Mouse (Mus musculus) heart, postnatal 4 days (tissue): Measurements from ENCODE around the gene Hoxa13. TPM values are rescaled to one million over a fixed set of nuclear protein-coding genes. Genes with fewer than 3 reads are reported as not detected.

Experiments used
- DNase-seq: peaks from one replicate; pipeline ENCODE4 v3.0.0; 2021
- total RNA-seq, 2 experiments: library from RNA; stranded (reverse); gene quantifications; 2 replicates each; pipeline ENCODE4 v1.2.3; 2021

Hoxa13 gene
- total RNA-seq, 2 experiments from 2014 or later = not detected

- DNase-seq = no peak
These were observed 8.1 kb upstream of the Hoxa13 start for GRCm38 (mm10) chr6:52268756-52269155.

- no peak for DNase-seq
These were observed 7.7 kb upstream of the Hoxa13 start for GRCm38 (mm10) chr6:52268341-52268740.

- DNase-seq = no peak
These were observed 7.0 kb upstream of the Hoxa13 start for GRCm38 (mm10) chr6:52267691-52268090.

- no peak for DNase-seq
These were observed 6.5 kb upstream of the Hoxa13 start for GRCm38 (mm10) chr6:52267221-52267620.

- no peak for DNase-seq
These were observed 5.9 kb upstream of the Hoxa13 start for GRCm38 (mm10) chr6:52266666-52266985.

- DNase-seq = no peak
These were observed 5.4 kb upstream of the Hoxa13 start for GRCm38 (mm10) chr6:52265913-52266665.

- DNase-seq = no peak
These were observed 4.7 kb upstream of the Hoxa13 start for GRCm38 (mm10) chr6:52265306-52265912.

GRCm38 (mm10) chr6:52264106-52264790 lies 3.6 kb upstream of the Hoxa13 start:
- no peak for DNase-seq

GRCm38 (mm10) chr6:52263321-52263585 lies 2.6 kb upstream of the Hoxa13 start:
- DNase-seq = no peak

GRCm38 (mm10) chr6:52262463-52263320 lies 2.0 kb upstream of the Hoxa13 start:
- DNase-seq = peak; percentile 10

- DNase-seq = no peak
These were observed 1.2 kb upstream of the Hoxa13 start for GRCm38 (mm10) chr6:52261751-52262462.

- DNase-seq = no peak
These were observed 844 bp downstream of the Hoxa13 start for GRCm38 (mm10) chr6:52259811-52260261.

- DNase-seq = no peak
These were observed 1.4 kb downstream of the Hoxa13 start for GRCm38 (mm10) chr6:52259081-52259790.

- DNase-seq = peak; percentile 88
These were observed 3.7 kb downstream of the Hoxa13 start for GRCm38 (mm10) chr6:52256956-52257355.

- DNase-seq = no peak
These were observed 6.9 kb downstream of the Hoxa13 start for GRCm38 (mm10) chr6:52253511-52254500.

GRCm38 (mm10) chr6:52252775-52253376 lies 7.8 kb downstream of the Hoxa13 start:
- DNase-seq = no peak

- no peak for DNase-seq
These were observed 8.5 kb downstream of the Hoxa13 start for GRCm38 (mm10) chr6:52252016-52252774.

- DNase-seq = no peak
These were observed 9.4 kb downstream of the Hoxa13 start for GRCm38 (mm10) chr6:52251177-52251879.
